Mouse (Mus musculus) olfactory bulb, adult 2 months (tissue): ENCODE measurements around the gene Pirb.

ENCODE experiments used
- CTCF ChIP-seq: fragments of 200-500 bp; IDR thresholded peaks from 2 replicates; pipeline ENCODE4 v1.5.1; 2012; ENCODE audit warnings: low read depth, mild to moderate bottlenecking, low read length, moderate library complexity; ENCODE audit not compliant: insufficient read depth
- POLR2A ChIP-seq: fragments of 200-500 bp; IDR thresholded peaks from 2 replicates; pipeline ENCODE4 v1.6.1; 2012; ENCODE audit warnings: mild to moderate bottlenecking, low read depth, low read length, moderate library complexity; ENCODE audit not compliant: insufficient read depth

- no peak for TF ChIP-seq POLR2A
- no peak for TF ChIP-seq CTCF
These were observed 11.2 kb downstream of the Pirb start for GRCm38 (mm10) chr7:3709000-3709399.
